Mouse (Mus musculus): Measurements from ENCODE around the gene Rasal2.

GRCm38 (mm10) chr1:157208754-157209153, 203.6 kb downstream of the Rasal2 start:
- TF ChIP-seq POLR2A (IDR thresholded peaks at IDR 0.05; ENCODE audit: low read depth, low read length), result no peak
- no peak for TF ChIP-seq CTCF (conservative IDR thresholded peaks at IDR 0.05 in 1 of 2, IDR thresholded peaks at IDR 0.05 in 1 of 2; ENCODE audit: low read depth in 2 of 2, low read length in 2 of 2)
- no peak for TF ChIP-seq E2F4 (IDR thresholded peaks at IDR 0.05; ENCODE audit: insufficient replicate concordance, low read depth, low read length)
- no peak for TF ChIP-seq IRF4 (IDR thresholded peaks at IDR 0.05; ENCODE audit: low read depth, low read length)
- TF ChIP-seq ZKSCAN1 (IDR thresholded peaks at IDR 0.05; ENCODE audit: borderline replicate concordance, low read depth, low read length), result no peak
- no peak for TF ChIP-seq MAZ (IDR thresholded peaks at IDR 0.05; ENCODE audit: low read depth, low read length)
- no peak for TF ChIP-seq ETS1 (conservative IDR thresholded peaks at IDR 0.05; ENCODE audit: low read depth, low read length)
- no peak for TF ChIP-seq USF1 (IDR thresholded peaks at IDR 0.05; ENCODE audit: low read depth, low read length)
- no peak for TF ChIP-seq HCFC1 (IDR thresholded peaks at IDR 0.05; ENCODE audit: low read depth, low read length)
- no peak for TF ChIP-seq USF2 (conservative IDR thresholded peaks at IDR 0.05; ENCODE audit: low read depth, low read length)
- no peak for TF ChIP-seq KAT2A (IDR thresholded peaks at IDR 0.05; ENCODE audit: insufficient replicate concordance, low read length)
- no peak for TF ChIP-seq ELF1 (IDR thresholded peaks at IDR 0.05; ENCODE audit: low read depth, low read length)
- TF ChIP-seq TCF12 (IDR thresholded peaks at IDR 0.05; ENCODE audit: low read depth, low read length), result no peak

All from CH12.LX (cell line).